Mouse (Mus musculus) heart, postnatal 36 days (tissue): Measurements from ENCODE around the gene Coq10b. TPM values are rescaled to one million over a fixed set of nuclear protein-coding genes. Genes with fewer than 3 reads are reported as not detected.
A peak's percentile ranks its signal among the peaks of the same experiment; 100 is the strongest.
"Not testable (repeated sequence)": the region's sequence is repeated elsewhere in the genome, so short reads cannot be mapped to it uniquely, and the experiment has no call there.

ENCODE experiments used
- DNase-seq, 2 experiments: peaks; one replicate each; pipeline ENCODE4 v3.0.0; 2021 to 2022
- intact Hi-C: fragments of 180-260 bp; cut with DNase I; formaldehyde crosslinking; loops from one replicate; pipeline ENCODE4 v1.15.1; 2025
- total RNA-seq, 2 experiments: library from RNA; stranded (reverse); gene quantifications; 2 replicates each; pipeline ENCODE4 v1.2.3; 2021

Gene Coq10b
- total RNA-seq, 2 experiments from 2014 or later = 38.0 to 76.2 TPM

DNA sequence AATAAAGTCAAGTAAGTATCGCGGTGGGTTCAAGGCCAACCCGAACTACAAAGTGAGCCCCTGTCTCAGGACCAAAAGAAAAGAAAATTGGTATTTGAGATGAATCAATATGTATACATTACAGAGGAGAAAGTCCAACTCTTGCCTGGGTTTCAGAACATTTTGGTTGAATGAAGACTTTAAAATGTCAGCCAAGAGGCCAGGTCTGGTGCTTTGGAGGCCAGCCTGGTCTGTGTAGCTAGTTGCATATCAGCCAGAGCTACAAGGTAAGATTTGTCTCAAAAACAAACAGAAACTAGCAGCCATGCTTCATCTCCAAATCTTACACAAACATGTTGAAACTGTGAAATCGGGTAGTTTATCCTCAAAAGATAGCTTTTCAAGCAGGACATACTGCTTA, 1.0 kb downstream of the Coq10b start:
- intact Hi-C loops = loop anchor here (2.0 kb wide), 1 partner anchor 183 kb away; the partner anchor contains the start of gene Mars2
- DNase-seq = no peak

DNA sequence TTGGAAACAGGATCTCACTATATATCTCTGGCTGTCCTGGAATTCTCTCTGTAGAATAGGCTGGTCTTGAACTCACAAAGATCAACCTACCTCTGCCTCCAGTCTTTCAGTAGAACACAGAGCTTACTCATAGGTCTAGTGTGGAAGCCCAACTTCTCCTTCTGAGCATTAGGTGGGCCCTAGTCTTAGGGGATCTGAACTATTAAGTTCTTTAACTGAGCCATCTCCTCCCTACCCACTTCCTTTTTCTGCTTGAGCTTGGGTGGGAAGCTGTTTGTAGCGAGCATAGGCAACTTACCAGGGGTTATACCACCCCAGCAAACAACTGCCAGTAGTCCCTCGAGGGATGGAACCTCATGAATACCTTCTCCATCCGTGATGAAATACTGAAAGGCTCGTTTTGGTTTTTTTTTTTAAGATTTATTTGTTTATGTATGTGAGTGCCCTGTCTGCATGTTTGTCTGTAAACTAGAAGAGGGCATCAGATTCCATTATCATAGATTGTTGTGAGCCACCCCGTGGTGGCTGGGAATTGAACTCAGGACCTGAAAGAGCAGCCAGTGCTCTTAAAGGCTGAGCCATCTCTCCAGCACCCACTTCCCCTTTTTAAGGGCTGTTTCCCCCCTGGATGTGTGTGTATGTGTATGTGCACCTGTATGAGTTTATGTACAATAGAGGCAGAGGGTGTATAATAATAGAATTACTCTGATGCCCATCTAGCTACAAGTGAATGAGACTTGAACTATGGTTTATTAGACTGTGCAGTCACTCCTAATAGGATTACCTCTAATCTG, 2.9 kb downstream of the Coq10b start:
- intact Hi-C loops = no loop called here
- no peak for DNase-seq

DNA sequence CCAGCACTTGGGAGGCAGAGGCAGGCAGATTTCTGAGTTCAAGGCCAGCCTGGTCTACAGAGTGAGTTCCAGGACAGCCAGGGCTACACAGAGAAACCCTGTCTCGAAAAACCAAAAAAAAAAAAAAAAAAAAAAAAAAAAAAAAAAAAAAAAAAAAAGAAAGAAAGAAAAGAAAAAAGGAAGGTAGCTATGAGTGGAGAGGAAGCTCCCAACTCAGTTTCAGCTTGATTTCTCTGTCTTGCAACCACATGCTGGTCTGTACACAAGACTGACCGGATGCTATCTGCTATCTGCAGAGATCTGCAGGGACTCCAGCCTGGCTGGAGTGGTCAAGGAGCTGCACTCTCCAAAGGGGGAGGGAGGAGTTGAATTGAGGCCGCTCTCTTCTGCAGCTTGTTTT, 5.8 kb downstream of the Coq10b start:
- intact Hi-C loops = not testable (repeated sequence)

DNA sequence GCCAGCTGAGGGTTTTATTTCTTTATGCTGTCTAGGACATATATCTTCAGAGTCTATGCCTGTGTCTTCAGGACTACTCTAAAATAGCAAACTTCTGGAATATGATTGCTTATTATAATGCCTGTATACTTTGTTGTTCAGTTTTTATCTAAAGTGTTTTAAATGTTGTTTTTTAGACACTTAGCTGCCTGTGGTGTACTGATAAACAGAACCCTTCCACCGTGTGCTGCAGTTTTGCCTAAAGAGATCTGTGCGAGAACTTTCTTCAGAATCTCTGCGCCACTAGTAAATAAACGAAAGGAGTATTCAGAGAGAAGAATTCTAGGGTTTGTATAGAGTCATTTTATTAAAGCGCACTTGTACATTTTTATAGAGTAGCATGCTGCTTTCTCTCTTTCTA, 8.5 kb downstream of the Coq10b start:
- intact Hi-C loops = no loop called here
- no peak for DNase-seq

More for the DNA sequence above, 5.8 kb downstream of the Coq10b start:
- not testable (repeated sequence) for DNase-seq

DNA sequence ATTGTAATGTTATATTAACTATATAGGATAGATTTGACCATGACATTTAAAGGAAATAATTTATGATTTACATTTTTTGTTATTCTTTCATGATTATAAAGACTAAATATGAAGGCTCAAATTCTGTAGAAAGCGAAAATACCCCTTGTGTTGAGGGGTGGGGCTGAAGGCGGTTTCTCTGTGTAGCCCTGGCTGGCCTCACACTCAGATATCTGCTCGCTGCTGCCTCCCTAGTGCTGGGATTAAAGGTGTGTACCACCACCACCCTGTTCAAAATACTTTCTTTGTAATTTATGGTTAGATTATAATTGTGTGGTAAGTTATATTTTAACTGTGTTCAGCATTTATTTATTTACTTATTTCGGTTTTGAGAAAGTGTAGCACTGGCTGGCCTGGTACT, 9.2 kb downstream of the Coq10b start:
- intact Hi-C loops = no loop called here
- DNase-seq = no peak

DNA sequence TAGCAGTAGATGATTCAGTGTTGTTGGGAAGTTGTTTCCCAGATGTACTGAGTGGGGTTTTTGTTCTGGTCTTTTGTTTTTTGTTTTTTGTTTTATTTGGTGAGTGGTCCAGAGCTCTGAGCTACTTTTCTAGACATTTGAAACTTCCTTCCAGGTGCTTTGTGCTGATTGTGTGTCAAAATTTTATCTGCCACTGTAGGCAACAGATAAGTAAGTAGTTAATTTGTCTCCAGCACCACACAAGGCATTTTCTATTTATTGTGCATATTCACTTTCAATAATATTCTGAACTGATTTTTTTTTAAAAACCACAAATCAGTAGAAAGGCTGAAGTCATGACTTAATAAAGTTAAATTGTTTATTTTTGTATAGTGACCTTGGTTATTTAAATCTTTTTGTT, 19.8 kb downstream of the Coq10b start:
- DNase-seq, intact Hi-C loops: not testable (repeated sequence)

DNA sequence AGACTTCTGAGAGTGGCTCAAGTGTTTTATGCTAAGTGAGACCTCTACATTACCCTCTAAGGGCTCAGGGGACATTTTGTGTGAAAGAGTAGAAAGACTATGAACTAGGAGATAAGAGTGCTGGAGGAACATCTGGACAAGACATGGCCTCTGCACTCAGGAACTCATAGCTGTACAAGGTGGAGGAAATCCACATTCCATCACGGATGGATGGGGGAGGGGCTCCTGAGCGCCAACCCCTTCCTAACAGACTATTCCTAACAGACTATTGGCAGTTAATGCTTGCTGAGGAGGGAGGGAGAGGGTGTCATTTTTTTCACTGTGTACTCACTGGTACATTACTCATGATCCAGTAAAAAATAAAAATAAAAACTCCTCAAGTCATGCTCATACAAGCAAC, 22.2 kb downstream of the Coq10b start:
- intact Hi-C loops = no loop called here
- DNase-seq = no peak

DNA sequence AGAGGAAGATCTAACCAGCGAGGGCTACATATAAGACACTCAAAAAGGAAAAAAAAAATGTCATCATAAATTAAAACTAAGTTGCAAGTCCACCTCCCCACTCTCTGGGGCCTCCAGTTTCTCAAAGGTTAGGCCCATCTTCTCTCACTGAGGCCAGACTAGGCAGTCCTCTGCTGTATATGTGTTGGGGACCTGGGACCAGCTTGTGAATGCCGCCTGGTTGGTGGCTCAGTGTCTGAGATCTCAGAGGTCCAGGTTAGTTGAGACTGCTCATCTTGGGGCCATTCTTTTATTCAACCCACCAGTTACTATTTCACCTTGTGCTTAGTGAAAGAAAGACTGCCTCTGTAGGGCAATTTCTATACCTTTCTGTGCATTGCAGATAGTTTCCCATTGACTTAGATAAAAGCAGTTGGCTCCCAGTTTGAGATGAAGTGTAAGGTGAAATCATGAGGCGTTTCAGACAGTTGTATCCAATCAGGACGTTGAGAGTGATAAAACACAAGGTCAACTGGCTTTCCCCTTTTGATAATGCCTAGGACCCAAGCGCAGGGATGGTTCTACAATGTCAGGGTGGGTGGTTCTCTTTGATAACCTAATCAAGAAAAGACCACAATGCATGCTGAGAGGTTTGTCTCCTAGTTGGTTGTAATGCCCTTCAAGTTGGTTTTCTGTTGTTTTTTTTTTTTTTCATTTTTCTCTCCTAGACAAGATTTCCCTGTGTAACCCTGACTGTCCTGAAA, 23.3 kb downstream of the Coq10b start:
- no peak for DNase-seq
- intact Hi-C loops = loop anchor here (1.0 kb wide), 1 partner anchor 28 kb away; no protein-coding TSS in a partner anchor

DNA sequence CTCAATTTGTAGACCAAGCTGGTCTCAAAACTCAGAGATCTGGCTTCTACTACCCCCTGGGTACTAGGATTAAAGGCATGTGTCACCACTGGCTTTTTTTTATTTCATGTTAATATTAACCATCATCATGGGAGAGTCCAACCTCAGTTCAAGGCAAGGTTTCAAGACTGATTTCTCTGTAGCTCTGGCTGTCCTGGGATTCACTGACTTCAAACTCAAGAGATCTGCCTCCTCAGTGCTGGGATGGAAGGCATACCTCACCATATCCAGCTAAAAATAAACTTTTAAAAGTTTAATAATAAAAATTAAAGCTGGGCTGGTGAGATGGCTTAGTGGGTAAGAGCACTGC, 23.8 kb downstream of the Coq10b start:
- DNase-seq = no peak
- intact Hi-C loops = loop anchor here (1.0 kb wide), 1 partner anchor 28 kb away; no protein-coding TSS in a partner anchor

DNA sequence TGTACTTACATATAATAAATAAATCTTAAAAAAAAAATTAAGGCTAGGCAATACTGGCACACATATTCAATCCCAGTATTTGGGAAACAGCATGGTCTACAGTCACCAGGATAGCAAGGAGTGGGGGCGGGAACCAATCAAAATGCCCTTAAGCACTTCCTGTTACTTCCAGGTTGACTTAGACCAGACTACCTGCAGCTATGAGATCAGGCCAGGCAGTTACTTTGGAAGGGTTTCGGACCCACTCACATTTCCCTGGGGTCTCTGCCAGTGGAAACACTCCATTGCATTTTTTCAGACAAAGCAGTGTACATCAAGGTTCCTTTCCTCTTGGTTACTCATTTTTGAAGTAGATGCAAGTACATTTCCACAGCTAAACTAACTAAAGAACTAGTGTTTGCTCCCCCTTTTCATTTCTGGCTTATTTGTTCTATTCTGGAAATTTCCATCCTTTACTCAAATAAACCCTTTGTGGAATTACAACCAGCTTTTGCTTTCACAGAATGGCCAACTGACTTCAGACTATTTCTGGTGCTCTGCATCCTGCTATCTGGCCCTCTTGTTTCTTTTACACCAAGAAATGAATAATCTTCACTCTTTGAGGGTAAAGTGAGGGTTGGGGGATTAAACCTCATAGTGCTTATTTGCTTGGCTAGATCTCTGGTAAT, 24.4 kb downstream of the Coq10b start:
- no peak for DNase-seq
- intact Hi-C loops = loop anchor here (1.0 kb wide), 1 partner anchor 27 kb away; no protein-coding TSS in a partner anchor

DNA sequence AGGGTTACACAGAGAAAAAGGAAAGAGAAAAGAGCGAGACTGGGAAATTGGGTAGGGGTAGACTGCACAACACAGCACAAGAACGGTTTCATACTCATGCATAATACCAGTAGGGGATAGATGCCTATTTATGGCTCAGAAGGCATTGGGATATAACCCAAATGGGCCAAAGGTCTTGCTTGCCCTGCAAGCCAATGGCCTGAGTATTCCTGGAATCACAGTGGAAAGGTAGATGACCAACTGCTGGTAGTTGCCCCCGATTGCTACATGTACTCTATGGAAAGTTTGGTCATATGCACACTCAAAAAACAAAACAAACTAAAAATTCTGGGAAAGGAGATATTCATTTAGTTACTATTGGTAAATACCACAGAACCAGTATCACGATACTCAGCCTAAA, 27.1 kb downstream of the Coq10b start:
- no peak for DNase-seq
- intact Hi-C loops = no loop called here

DNA sequence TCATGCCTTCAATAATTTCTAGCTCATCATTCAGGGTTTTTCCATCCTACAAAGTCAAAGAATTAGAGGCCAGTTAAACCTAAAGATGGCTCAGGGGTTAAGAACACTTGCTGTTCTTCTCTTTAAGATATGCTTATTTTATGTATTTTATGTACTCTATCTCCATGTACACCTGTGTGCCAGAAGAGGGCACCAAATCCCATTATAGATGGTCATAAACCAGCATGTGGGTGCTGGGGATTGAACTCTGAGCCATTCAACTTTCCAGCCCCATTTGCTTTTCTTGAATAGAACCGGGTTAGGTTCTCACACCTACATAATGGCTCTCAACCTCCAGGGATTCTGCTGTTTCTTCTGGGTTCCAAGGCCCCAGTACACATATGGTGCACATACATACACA, 29.5 kb downstream of the Coq10b start:
- intact Hi-C loops = no loop called here
- DNase-seq = no peak

DNA sequence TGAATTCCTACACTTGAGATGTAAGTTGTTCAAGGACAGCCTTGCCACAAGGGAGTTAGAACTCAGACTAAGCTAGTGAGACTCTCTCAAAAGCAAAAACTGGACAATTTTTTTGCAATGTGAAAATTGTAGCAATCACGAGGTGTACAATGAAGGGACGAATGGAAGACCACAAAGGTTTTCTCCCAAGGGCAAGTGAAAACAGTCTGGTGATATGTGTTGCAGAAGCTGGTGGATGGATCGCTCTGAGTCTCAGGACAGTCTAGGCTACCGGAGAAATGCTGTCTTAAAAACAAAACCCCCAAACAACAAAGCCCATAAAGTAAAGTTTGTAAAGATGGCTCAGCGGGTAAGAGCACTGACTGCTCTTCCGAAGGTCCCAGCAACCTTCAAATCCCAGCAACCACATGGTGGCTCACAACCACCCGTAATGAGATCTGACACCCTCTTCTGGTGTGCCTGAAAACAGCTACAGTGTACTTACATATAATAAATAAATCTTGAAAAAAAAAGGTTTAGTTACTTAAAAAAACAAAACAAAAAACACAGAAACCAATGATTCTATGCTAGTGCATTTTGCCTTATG, 33.3 kb downstream of the Coq10b start:
- no peak for DNase-seq
- intact Hi-C loops = loop anchor here (5.0 kb wide), 1 partner anchor 151 kb away; the partner anchor contains the start of gene Mars2

DNA sequence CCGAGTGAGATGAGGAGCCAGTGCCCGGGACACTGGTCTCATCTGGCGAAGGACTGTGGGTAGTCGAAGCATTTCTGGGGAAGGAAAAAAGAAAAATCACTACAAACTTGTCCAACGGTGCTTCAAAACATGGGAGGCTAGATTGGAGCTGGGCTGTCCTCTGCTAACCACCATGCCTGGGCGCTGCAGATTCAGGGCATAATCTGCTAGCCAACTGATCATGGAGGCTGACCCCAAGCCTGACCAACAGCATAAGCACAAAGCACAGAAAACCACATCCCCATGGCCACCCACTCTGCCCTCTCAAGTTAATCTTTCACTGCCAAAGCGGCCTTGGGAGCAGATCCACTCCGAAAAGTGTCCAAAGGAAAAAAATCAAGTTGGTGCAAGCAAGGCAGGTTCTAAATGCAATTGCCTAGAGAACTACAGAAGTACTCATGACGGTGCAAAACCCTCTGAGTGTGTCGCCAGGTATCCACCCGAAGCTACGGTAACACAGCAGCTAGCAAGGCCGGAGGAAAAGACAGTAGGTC, 34.4 kb downstream of the Coq10b start:
- peak in 1 of 2 experiments; percentile 16 for DNase-seq
- intact Hi-C loops = loop anchor here (5.0 kb wide), 1 partner anchor 150 kb away; the partner anchor contains the start of gene Mars2

DNA sequence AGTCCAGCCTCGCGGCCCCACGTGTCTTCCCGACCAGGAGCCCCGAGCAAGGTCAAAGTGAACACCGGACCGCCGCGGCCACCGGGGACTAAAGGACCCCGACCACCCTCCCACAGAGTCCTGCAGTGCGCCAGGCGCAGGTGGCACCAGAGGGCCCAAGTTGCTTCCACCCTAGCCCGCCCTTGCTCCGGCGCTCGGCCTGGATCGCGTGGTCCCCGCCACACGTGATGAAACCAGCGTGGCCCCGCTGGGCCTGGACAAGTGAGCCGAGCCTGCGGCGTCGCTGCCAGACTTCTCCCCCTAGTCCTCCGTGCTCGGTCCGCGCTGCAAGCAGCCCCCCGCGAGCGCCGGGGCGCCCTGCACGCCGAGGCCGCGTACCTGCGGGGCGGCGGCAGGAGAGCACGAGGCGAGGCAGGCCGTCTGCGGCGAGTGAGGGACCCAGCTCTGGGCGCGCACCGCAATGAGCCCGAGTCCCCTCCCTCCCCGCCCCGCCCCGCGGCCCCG, 34.9 kb downstream of the Coq10b start:
- no peak for DNase-seq

DNA sequence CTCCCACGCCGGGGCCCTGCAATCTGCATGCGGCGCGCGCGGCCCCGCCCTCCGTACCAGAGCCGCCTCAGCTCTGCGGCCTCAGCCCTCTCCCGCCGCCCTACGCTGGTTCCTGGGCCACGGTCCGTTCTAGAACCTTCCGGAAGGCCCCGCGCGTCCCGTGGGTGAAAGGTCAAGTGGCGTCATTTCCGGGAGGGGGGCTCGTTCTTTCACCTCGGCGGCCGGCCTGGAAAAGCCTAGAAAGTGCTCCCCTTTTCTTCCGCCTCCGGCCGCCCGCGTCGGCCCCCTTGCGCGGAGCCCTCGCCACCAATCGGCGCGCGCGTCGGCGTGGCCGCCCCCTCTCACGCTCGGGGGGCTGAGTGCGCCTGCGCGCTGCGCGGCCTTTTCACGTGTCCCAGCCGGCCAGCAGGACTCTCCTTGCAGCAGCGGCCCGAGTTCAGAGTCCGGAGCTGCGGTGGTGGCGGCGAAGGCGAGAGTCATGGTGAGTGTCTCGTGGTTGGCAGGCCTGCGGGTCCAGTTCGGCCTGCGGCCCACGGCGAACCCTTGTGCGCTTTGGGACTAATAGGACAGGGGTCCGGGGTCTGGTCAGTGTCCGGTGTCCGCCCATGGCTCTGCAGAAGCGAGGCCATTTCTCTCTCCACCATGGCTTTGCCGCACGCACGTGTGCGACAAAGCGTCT, 35.5 kb downstream of the Coq10b start, which contains the start of the genes Hspe1 and Hspd1:
Hspe1 (plus strand) TSS at position 201 of the 679 bp plus-strand sequence.
Hspd1 (minus strand) TSS at position 312 of the 679 bp plus-strand sequence.
- DNase-seq = peak; percentile 99
- intact Hi-C loops = loop anchor here (1.0 to 5.0 kb wide), 3 partner anchors 43 to 149 kb away; partner anchors contain the start of genes Mars2, Mob4 and Sf3b1

More for the DNA sequence above, 34.9 kb downstream of the Coq10b start:
- intact Hi-C loops = loop anchor here (5.0 kb wide), 1 partner anchor 150 kb away; the partner anchor contains the start of gene Mars2

DNA sequence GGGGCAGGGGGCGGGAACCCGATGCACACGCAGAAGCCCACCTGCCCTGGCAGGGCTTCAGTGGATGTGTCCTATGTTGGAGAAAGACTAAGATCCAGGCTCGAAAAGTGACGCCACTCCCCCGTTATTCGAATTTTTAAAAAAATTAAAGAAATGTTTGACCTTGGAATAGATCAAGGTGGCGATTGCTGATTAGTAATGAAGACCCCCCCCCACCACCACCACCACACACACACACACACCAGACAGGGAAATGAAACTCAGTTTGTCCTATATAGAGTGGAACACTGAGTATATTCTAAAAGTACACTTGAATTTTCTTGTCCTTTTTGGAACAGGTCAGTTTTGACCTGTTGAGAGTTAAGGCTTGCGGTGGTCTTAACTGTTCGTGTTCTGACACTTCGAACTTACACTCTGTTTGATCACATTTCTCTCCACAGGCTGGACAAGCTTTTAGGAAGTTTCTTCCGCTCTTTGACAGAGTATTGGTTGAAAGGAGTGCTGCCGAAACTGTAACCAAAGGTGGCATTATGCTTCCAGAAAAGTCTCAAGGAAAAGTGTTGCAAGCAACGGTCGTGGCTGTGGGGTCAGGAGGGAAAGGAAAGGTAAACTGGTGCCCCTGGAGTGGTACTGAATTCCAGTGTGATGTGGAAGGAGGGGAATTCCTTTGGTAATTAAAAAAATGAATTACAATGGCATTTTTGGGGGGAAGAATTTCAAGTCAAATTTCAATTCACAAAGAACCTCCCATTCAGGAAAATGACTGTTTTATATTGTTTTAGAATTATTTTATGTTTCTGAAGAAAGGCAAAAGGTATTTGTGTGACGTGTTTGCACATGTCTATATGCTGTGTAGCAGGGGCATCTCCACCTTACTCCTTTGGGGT, 36.3 kb downstream of the Coq10b start:
- DNase-seq = no peak
- intact Hi-C loops = loop anchor here (1.0 to 5.0 kb wide), 3 partner anchors 42 to 148 kb away; partner anchors contain the start of genes Mars2, Mob4 and Sf3b1

DNA sequence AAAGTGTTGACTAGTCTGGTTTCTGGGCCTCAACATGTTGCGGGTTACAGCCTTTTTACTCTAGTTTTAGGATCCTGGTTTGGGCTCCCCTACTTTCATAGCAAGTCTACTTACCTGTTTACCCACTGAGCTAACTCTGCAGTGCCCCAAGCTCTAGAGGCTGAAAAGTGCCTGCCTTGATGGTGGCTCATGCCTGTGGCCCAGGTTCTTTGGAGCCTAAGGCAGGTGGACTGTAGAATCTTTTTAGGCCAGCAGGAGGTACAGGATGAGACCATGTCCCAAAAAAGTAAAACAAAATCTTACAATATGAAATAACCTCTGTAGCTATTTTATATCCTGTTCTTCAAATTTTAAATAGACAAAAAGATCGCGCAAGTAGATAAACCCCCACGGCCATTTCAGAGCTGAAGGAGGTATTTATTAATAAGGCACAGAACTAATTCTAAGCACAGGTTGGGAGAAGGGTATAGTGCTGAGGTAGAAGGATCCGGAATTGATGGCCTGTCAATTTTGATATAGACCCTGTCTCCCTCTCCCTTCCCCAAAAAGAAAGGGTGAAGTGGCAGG, 37.0 kb downstream of the Coq10b start:
- DNase-seq = no peak
- intact Hi-C loops = loop anchor here (5.0 kb wide), 1 partner anchor 148 kb away; the partner anchor contains the start of gene Mars2
